Mouse (Mus musculus) cerebellum, postnatal 10 days (tissue): Measurements from ENCODE around the gene Ranbp10.

Source experiments
- DNase-seq, 2 experiments: peaks; one replicate each; pipeline ENCODE4 v3.0.0; 2021; ENCODE audit warnings: mixed read lengths in 2 of 2

Gene Ranbp10

DNA sequence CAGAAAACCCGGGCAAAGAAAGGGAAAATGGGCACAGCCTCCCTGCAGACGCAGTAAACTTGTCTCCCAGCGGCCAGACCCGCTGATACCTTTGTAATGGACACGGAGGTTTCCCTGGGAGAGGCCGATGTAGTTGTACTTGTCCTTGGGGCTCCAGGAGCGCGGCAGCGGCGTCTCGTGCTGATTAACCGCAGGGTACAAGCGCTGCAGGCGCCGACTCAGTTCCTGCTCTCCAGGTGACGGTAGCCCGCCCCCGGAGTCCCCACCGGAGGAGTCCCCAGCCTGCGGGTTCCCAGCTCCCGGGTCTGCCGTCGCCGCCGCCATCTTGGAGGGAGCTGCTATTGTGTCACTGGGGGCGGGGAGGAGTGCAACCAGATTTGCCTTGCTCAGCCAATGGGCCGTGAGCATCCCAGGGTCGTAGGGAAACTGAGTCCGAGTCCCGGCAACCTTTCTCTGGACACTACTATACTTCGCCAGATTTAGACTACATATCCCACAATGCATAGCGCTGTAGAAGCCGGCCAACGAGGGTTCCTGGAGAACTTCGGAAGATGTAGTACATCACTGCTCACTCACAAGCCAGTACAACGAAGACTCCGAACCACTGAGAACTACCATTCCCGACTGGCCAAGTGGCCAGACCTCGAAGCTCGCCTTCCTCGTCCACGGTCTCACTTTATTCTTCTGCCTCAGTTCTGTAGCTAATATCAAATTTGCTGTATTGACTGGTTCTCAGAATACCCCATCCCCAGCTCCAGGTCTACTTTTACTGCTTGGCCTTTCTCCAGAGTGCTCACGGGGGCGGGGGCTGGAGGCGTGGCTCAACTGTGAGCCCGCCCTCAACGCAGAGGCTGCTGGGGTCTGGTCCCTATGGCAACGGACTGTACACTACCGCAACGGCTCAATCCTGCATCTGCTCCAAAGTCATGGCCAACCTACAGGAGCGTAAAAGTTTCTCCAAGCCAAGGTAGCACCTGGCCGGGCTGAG lies at the start of gene Ranbp10, which contains the start of gene Tsnaxip1:
TSS of gene Ranbp10 (minus strand) at position 490 of the 988 bp plus-strand sequence.
TSS of gene Tsnaxip1 (plus strand) at position 871 of the 988 bp plus-strand sequence.
- DNase-seq: peak; percentile 97 to 98

DNA sequence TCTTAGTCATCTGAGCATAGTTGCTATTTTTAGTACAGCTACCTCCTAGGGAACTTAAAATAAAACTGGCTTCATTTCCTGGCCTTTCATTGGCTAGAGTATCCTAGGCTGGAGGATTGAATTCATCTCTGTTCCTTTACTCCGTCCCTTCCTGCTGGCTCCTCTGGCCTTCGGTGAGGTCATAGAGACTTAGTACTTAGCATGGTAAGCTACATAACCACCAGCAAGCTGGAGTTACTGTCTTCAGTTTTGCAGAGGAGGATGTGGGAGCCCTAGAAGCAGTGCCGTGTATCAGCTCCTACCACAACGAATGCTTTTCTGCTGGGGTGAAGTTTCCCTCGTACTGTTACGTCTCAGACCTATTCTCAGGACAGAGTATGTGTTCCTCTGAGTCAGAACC lies 47.2 kb upstream of the Ranbp10 start:
- peak in 1 of 2 experiments; percentile 41 for DNase-seq

- no peak for DNase-seq
These were observed 39.3 kb upstream of the Ranbp10 start for GRCm38 (mm10) chr8:105866364-105867029.

- peak; percentile 51 to 53 for DNase-seq
These were observed 34.8 kb upstream of the Ranbp10 start for GRCm38 (mm10) chr8:105861951-105862350.

DNA sequence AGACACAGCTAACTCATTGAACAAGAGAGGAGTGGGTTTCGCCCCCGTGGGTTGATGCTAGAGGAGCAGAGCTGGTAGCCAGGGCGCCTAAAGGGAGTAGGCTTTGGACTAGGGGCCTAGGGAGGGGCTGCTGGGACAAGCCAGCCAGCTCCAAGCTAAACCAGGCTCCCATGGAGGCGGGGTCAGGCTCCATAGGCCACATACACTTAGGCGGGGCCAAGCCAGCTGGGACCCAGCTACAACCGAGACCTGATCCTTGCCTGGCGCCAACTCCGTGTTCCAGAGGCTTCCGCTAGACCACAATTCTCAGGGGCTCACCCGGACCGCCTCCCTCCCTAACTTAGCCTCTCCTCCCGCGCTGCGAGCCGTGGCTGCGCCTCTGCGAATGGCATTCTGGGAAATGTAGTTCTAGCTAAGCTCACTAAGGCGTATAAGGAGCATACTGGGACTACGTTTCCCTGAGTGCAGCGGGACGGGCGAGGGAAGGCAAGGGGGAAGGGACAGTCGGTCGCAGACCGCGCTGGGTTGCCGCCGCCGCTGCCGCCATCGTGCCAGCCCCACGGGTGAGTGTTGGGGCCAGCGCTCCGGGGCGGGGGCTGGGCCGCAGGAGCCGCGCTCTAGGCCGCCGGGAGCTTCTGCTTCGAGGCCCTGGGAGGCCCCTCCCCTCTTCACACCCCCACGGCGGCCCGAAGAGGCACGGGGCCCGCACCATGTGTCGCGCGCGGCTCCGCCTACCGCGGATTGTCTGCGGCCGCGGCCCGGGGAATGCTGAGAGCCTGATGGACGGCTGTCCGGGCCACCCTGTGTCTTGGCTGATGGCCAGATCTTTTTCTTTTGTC lies 33.2 kb upstream of the Ranbp10 start, which contains the start of gene Nutf2:
TSS of gene Nutf2 (plus strand) at position 438 of the 839 bp plus-strand sequence.
- peak; percentile 92 to 96 for DNase-seq

- DNase-seq: no peak
These were observed 32.2 kb upstream of the Ranbp10 start for GRCm38 (mm10) chr8:105859314-105859713.

DNA sequence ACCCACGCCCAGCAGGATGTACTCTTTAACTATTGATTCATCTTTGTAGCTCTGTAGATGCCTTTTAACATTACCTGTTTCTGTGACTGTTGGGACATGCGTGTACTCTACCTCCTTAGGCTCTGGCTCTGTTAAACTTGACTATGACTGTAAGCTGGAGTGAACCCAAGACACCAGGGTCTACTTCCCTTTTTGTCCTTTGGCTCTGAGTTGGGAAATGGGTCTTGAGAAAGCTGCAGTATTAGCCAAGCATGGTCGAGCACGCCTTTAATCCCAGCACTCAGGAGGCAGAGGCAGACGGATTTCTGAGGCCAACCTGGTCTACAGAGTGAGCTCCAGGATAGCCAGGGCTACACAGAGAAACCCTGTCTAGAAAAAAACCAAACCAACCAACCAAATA lies 31.3 kb upstream of the Ranbp10 start:
- no peak for DNase-seq

DNA sequence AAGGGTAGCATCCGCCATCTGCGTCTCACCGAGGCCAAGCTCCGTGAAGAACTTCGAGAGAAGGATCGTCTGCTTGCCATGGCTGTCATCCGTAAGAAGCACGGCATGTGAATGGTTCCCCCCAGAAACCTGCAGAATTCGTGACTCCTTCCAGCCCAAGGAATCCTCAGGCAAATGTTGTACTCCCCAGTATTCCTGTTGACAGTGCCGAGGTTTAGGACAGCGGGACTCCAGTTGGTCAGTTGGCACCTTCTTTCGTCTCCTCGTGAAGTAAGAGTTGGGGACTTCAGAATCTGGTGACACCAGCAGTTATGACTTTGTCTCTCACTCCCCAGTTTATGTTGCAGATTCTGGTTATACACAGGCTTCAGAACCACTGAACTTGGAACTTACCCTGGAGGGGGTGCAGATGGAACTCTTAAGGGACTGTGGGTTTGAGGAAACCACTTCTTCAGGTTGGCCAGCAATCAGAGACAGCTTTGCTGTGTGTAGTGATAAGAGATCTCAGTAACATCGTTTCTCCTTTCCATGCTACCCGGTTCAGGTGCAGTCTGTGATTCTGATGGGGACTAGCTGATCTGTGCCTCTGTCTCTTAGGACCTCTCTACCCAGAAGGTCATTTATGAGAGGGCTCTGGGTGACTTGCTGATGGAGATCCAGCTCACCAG lies 29.2 kb upstream of the Ranbp10 start:
- no peak for DNase-seq

- peak; percentile 64 to 71 for DNase-seq
These were observed 28.4 kb upstream of the Ranbp10 start for GRCm38 (mm10) chr8:105855248-105856167.

GRCm38 (mm10) chr8:105854715-105855216 lies 27.6 kb upstream of the Ranbp10 start, which contains the start of gene Thap11:
TSS of gene Thap11 (plus strand) at chr8:105855132.
- peak; percentile 96 to 97 for DNase-seq

DNA sequence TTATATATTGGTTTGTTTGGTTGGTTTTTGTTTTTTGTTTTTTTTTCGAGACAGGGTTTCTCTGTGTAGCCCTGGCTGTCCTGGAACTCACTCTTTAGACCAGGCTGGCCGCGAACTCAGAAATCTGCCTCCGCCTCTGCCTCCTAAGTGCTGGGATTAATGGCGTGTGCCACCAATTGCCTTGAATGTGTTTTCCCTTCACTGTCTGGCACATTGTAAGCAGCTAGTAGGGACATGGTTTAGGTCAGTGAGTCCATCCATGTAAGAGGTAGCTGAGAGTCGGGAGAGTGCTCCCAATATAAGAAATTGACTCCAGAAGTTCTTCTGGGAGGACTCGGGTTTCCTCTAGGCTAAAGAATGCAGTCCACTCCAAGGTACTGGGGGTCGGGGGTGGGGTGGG lies 27.2 kb upstream of the Ranbp10 start:
- peak in 1 of 2 experiments; percentile 31 for DNase-seq

DNA sequence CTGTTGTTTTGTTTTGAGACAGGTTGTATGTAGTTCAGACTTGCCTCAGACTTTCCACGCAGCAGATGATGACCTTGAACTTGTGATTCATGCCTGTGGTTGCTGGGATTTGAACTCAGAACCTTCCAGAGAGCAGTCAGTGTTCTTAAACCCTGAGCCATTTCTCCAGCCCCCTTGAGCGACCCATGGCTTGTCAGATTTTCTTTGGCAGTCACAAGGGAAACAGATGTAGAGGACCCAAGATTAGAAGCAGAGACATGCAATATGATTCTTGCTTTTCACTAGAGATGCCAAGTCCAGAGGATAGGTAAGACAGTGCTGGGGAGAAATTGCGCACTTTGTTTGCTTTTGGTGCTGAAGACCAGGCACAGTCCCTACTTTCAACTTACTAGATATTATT lies 26.0 kb upstream of the Ranbp10 start, which contains the start of gene Cenpt:
TSS of gene Cenpt (minus strand) at position 101 of the 400 bp plus-strand sequence.
- no peak for DNase-seq

GRCm38 (mm10) chr8:105852146-105852729 lies 25.1 kb upstream of the Ranbp10 start:
- peak in 1 of 2 experiments; percentile 36 for DNase-seq

DNA sequence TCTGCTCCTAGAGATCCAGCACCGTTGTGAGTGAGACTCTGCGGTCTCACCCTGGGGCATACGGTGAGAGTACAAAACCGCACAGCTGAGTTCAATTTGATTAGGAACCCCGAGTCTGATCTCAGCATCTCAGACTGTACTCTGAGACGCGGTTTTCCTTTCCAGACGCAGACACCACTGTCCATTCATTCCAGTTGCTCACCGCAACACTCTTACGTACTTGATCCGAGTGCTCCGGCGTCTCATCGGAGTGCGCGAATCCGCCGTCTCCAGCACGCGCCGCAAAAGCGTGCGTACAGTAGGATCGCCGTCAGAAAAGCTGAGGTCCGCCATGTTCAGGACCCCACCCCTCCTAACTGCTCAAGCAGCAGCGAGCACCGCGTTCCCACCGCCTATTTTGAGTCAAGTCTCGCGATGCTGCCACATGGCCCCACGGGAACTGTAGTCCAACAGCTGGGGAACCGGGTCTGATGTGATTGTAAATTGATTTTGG lies 24.5 kb upstream of the Ranbp10 start:
- DNase-seq: peak; percentile 95 to 97

DNA sequence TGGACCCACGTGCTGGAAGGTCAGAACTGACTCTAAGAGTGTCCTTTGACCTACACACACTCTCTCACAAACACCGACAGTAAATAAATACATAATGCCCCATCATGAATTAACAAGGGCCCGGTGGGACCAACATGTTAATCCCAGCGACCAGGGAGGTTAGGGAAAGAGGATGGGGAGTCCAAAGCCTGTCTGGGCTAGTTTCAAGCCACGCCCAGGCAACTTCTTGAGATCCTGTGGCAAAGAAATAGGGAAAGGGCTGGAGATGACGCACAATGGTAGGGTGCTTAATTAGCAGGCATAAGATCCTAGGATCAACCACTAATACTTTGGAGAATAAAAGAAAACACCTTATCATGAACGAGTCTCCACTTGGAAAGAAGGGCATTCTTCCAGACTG lies 23.5 kb upstream of the Ranbp10 start:
- no peak for DNase-seq

DNA sequence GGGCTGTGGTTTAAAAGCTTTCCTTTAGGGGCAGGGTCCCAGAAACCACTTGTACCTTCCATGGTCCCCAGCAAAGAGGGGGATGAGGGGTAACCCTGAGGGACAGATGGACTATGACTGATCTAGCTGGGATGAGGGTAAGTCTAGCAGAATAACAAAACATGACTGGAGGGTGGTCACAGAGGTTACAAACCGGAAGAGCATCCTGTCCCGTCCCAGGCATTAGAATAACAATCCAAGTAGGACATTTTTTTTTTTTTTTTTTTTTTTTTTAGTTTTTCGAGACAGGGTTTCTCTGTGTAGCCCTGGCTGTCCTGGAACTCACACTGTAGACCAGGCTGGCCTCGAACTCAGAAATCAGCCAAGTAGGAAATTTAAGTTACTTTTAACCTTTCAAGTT lies 22.9 kb upstream of the Ranbp10 start:
- no peak for DNase-seq

DNA sequence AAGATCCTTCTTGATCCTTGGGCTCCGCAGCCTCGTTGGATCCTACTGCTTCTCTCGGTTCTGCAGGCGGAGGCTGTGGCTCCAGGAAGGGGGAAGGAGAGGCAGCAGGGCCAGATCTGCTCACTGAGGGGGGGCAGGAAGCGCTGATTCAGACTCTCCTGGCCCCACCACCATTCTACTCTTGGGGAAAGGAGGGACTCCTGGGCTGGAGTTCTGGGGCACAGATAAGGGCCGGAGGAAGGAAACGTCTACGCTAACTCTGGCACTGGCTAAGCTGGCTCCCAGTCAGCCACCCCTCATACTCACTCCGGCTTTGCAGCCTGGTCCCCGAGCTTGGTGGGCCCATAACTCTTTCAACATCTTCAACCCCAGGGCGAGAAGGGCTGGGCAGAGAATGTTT lies 19.5 kb upstream of the Ranbp10 start:
- DNase-seq: no peak

DNA sequence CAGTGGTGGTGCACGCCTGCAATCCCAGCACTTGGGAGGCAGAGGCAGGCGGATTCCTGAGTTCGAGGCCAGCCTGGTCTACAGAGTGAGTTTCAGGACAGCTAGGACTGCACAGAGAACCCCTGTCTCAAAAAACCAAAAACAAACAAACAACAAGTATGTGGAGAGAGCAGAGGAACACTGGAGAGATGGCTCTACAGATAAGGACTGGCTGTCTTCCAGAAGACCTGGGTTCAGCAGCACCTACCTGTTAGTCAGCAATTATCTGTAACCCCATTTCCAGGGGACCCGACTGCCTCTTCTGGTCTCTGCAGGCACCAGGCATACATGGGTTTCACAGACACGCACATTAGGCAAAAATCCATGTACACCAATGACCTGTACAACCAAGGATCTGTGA lies 12.1 kb upstream of the Ranbp10 start:
- no peak for DNase-seq

DNA sequence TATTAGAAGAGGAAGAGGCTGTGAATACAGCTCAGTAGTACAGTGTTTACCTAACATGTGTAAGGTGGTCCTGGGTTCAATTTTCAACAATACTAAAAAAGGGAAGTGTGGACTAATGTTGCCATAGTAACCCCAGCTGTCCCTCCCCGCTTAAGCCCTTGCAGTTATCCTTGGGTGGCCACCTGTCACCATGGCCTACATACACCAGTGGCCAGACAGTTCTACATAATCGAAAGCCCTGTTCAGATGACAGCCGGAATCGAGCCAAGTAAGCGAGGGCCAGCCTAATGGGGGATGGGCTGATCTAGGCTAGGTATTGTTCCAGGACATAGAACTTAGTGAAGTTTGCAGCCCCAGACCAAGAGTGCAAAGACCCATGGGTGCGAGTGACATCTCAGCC lies 9.8 kb upstream of the Ranbp10 start:
- DNase-seq: peak; percentile 36 to 42

- DNase-seq: peak; percentile 73 to 75
These were observed 8.2 kb upstream of the Ranbp10 start for GRCm38 (mm10) chr8:105835318-105835717.
